Mouse (Mus musculus) liver, adult (tissue): ENCODE data around the gene Galnt9.

Experiments
- GATA4 ChIP-seq: IDR thresholded peaks from 2 replicates; pipeline ENCODE4 v1.6.1; 2014; ENCODE audit warnings: mild to moderate bottlenecking, low read length; ENCODE audit not compliant: insufficient replicate concordance

The Galnt9 gene

GRCm38 (mm10) chr5:110628156-110628555, 84.0 kb downstream of the Galnt9 start:
- TF ChIP-seq GATA4: no peak

GRCm38 (mm10) chr5:110629525-110630120, 85.5 kb downstream of the Galnt9 start:
- no peak for TF ChIP-seq GATA4

- TF ChIP-seq GATA4: no peak
Measured at GRCm38 (mm10) chr5:110635951-110636707, 92.0 kb downstream of the Galnt9 start.

GRCm38 (mm10) chr5:110638306-110639074, 94.3 kb downstream of the Galnt9 start:
- TF ChIP-seq GATA4: no peak

GRCm38 (mm10) chr5:110639459-110639858, 95.3 kb downstream of the Galnt9 start:
- TF ChIP-seq GATA4: no peak

- TF ChIP-seq GATA4: no peak
Measured at GRCm38 (mm10) chr5:110646377-110646776, 102.2 kb downstream of the Galnt9 start.

- peak; percentile 19; the same call in 1 of the 2 replicates for TF ChIP-seq GATA4
Measured at GRCm38 (mm10) chr5:110652719-110653648, 108.8 kb downstream of the Galnt9 start, which contains the start of the genes Noc4l and Ddx51. TSS of gene Noc4l (minus strand) at chr5:110653417. TSS of gene Ddx51 (plus strand) at chr5:110653451.

- no peak for TF ChIP-seq GATA4
Measured at GRCm38 (mm10) chr5:110653686-110654085, 109.5 kb downstream of the Galnt9 start.

GRCm38 (mm10) chr5:110659682-110660081, 115.5 kb downstream of the Galnt9 start:
- no peak for TF ChIP-seq GATA4

GRCm38 (mm10) chr5:110664041-110664440, 119.9 kb downstream of the Galnt9 start:
- TF ChIP-seq GATA4: no peak

GRCm38 (mm10) chr5:110664750-110665269, 120.7 kb downstream of the Galnt9 start:
- TF ChIP-seq GATA4: no peak

GRCm38 (mm10) chr5:110665486-110666121, 121.4 kb downstream of the Galnt9 start:
- no peak for TF ChIP-seq GATA4
